Mouse (Mus musculus): ENCODE results near the gene Acrv1. TPM values are rescaled to one million over a fixed set of nuclear protein-coding genes. Genes with fewer than 3 reads are reported as not detected.
"Not testable (repeated sequence)": the region's sequence is repeated elsewhere in the genome, so short reads cannot be mapped to it uniquely, and the experiment has no call there.

Acrv1 gene
- not detected in 2 replicates for polyA plus RNA-seq (2016; fragmentation: Nextera tagmentation; extraction: Ambion mirVana)

DNA sequence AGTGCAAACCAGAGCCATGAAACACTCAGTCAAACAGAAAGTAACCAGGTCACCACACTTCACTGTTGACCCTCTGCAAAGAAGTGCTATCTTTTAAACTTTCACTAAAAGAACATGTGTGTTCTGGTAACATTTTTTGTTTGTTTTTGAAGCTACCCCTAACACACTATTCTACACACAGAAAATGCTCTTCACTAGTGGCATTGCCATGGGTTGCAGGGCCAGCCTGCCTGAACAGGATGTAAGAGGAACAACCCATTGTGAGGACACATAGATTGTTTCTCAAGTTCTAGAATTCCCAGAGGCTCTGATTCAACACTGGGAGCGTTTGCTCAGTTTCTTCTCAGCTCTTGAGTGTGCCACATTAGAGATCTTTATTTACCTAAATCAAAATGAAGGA is at the start of gene Acrv1:
Gene Acrv1, plus strand, starts transcription at position 301 of the 400 bp plus-strand sequence.
- Histone ChIP-seq H3K4me1 (no peaks in the 10 kb centered on the region), H3K27ac (replicated peaks) (no peak within 1 kb of the TSS), H3K9me3 (replicated peaks) (no peaks in the 10 kb centered on the region), H3K27me3 (ENCODE audit: low read depth, poor library complexity, severe bottlenecking) (no peaks in the 10 kb centered on the region), H3K36me3 (no peaks in the 10 kb centered on the region), H3K4me3 (no peak within 1 kb of the TSS)
- WGBS = 77% methylated on average over 1 of the region's 1 CpGs
- no peak for DNase-seq (ENCODE audit: low spot score)

- not testable (repeated sequence) for H3K4me3 ChIP-seq; H3K27me3 ChIP-seq (ENCODE audit: low read depth, poor library complexity, severe bottlenecking); DNase-seq (ENCODE audit: low spot score); H3K4me1 ChIP-seq; H3K36me3 ChIP-seq; H3K27ac ChIP-seq (replicated peaks)
- 64% methylated on average over 3 of the region's 3 CpGs for WGBS
- peaks cover 30% of the 10 kb centered on the region for H3K9me3 ChIP-seq (replicated peaks)
Measured at GRCm38 (mm10) chr9:36643276-36643675, 49.7 kb upstream of the Acrv1 start, which contains the start of gene A630095E13Rik. A630095E13Rik (minus strand) TSS chr9:36643376.

GRCm38 (mm10) chr9:36681424-36681823 is 11.6 kb upstream of the Acrv1 start:
- no peak overlapping the region for H3K4me3 ChIP-seq
- H3K4me1 ChIP-seq = no peaks in the 10 kb centered on the region
- no peak for DNase-seq (ENCODE audit: low spot score)
- H3K9me3 ChIP-seq (replicated peaks) = no peaks in the 10 kb centered on the region
- no peaks in the 10 kb centered on the region for H3K36me3 ChIP-seq
- H3K27ac ChIP-seq (replicated peaks) = no peak overlapping the region
- WGBS = 86% methylated on average over 2 of the region's 2 CpGs
- no peaks in the 10 kb centered on the region for H3K27me3 ChIP-seq (ENCODE audit: low read depth, poor library complexity, severe bottlenecking)

DNA sequence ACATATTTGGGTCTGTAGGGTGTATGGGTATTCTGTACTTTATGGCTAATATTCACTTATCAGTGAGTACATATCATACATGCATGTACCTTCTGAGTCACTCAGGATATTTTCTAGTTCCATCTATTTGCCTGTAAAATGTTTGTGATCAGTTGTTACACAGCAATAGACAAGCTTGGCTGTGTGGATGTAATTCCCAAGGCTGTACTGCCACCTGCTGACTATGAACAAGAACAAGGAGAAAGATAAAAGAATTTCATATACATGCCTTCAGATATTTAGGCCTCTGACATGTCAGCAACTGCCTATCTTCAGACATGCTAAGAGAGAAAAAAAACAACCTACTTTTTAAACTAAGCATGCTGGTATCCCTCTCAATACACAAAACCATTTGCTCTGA is 5.7 kb upstream of the Acrv1 start:
- Histone ChIP-seq H3K36me3 (no peaks in the 10 kb centered on the region), H3K4me1 (no peaks in the 10 kb centered on the region), H3K9me3 (replicated peaks) (no peaks in the 10 kb centered on the region), H3K27me3 (ENCODE audit: low read depth, poor library complexity, severe bottlenecking) (no peaks in the 10 kb centered on the region), H3K27ac (replicated peaks) (no peak overlapping the region), H3K4me3 (no peak overlapping the region)
- DNase-seq (ENCODE audit: low spot score) = no peak

DNA sequence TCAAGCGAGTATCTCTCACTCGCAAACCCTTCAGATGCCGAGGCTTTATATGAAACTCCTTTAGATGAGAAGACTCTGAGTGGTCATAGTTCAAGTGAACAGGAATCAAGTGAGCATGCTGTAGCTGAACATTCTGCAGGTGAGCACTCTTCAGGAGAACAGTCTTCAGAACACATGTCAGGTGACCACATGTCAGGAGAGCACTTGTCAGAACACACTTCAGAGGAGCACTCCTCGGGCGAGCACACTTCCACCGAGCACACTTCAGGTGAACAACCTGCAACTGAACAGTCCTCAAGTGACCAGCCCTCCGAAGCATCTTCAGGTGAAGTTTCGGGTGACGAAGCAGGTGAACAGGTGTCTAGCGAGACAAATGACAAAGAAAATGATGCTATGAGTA is 1.3 kb downstream of the Acrv1 start:
- 95% methylated on average over 10 of the region's 10 CpGs for WGBS
- DNase-seq (ENCODE audit: low spot score) = no peak
- Histone ChIP-seq H3K9me3 (replicated peaks) (no peaks in the 10 kb centered on the region), H3K4me3 (no peak overlapping the region), H3K27ac (replicated peaks) (no peak overlapping the region), H3K36me3 (no peaks in the 10 kb centered on the region), H3K4me1 (no peaks in the 10 kb centered on the region), H3K27me3 (ENCODE audit: low read depth, poor library complexity, severe bottlenecking) (no peaks in the 10 kb centered on the region)

- Histone ChIP-seq H3K4me1 (no peaks in the 10 kb centered on the region), H3K27ac (replicated peaks) (no peak overlapping the region), H3K4me3 (no peak overlapping the region), H3K9me3 (replicated peaks) (no peaks in the 10 kb centered on the region), H3K27me3 (ENCODE audit: low read depth, poor library complexity, severe bottlenecking) (no peaks in the 10 kb centered on the region), H3K36me3 (peaks cover 48% of the 10 kb centered on the region)
- no peak for DNase-seq (ENCODE audit: low spot score)
- WGBS = 86% methylated on average over 3 of the region's 3 CpGs
Measured at GRCm38 (mm10) chr9:36705923-36706322, 12.9 kb downstream of the Acrv1 start.

- H3K4me1 ChIP-seq = no peaks in the 10 kb centered on the region
Measured at GRCm38 (mm10) chr9:36707304-36707703, 14.3 kb downstream of the Acrv1 start.

GRCm38 (mm10) chr9:36716624-36717023 is 23.6 kb downstream of the Acrv1 start:
- Histone ChIP-seq H3K9me3 (replicated peaks) (no peaks in the 10 kb centered on the region), H3K36me3 (peaks cover 95% of the 10 kb centered on the region), H3K4me3 (no peak overlapping the region), H3K4me1 (no peaks in the 10 kb centered on the region), H3K27ac (replicated peaks) (no peak overlapping the region), H3K27me3 (ENCODE audit: low read depth, poor library complexity, severe bottlenecking) (no peaks in the 10 kb centered on the region)
- 84% methylated on average over 3 of the region's 3 CpGs for WGBS
- DNase-seq (ENCODE audit: low spot score) = no peak

More at GRCm38 (mm10) chr9:36707304-36707703, 14.3 kb downstream of the Acrv1 start:
- Histone ChIP-seq H3K36me3 (peaks cover 62% of the 10 kb centered on the region), H3K27ac (replicated peaks) (no peak overlapping the region), H3K4me3 (no peak overlapping the region), H3K27me3 (ENCODE audit: low read depth, poor library complexity, severe bottlenecking) (no peaks in the 10 kb centered on the region), H3K9me3 (replicated peaks) (no peaks in the 10 kb centered on the region)
- DNase-seq (ENCODE audit: low spot score) = no peak
- 91% methylated on average over 6 of the region's 6 CpGs for WGBS

GRCm38 (mm10) chr9:36726131-36727033 is 33.4 kb downstream of the Acrv1 start:
- WGBS = under 1% methylated on average over 53 of the region's 53 CpGs

GRCm38 (mm10) chr9:36727034-36727755 is 34.2 kb downstream of the Acrv1 start, which contains the start of gene Chek1:
Chek1 (minus strand) TSS chr9:36727065.
- peaks cover 49% of the 10 kb centered on the region for H3K36me3 ChIP-seq
- no peaks in the 10 kb centered on the region for H3K27me3 ChIP-seq (ENCODE audit: low read depth, poor library complexity, severe bottlenecking)
- H3K9me3 ChIP-seq (replicated peaks) = no peaks in the 10 kb centered on the region
- WGBS = 12% methylated on average over 12 of the region's 12 CpGs
- no peak for DNase-seq (ENCODE audit: low spot score)
- H3K27ac ChIP-seq (replicated peaks) = peak within 1 kb of the TSS; percentile 91
- H3K4me1 ChIP-seq = peaks cover 23% of the 10 kb centered on the region
- peak within 1 kb of the TSS; percentile 75 for H3K4me3 ChIP-seq

More at GRCm38 (mm10) chr9:36726131-36727033, 33.4 kb downstream of the Acrv1 start:
- Histone ChIP-seq H3K27me3 (ENCODE audit: low read depth, poor library complexity, severe bottlenecking) (no peaks in the 10 kb centered on the region), H3K4me1 (peaks cover 23% of the 10 kb centered on the region), H3K4me3 (peak overlapping the region; percentile 75), H3K36me3 (peaks cover 49% of the 10 kb centered on the region), H3K27ac (replicated peaks) (peak overlapping the region; percentile 91), H3K9me3 (replicated peaks) (no peaks in the 10 kb centered on the region)
- DNase-seq (ENCODE audit: low spot score) = peak; percentile 96

Data from midbrain, embryonic 10.5 days (tissue).